Mouse (Mus musculus): ENCODE results near the gene Ppp1r10. TPM values are rescaled to one million over a fixed set of nuclear protein-coding genes. Genes with fewer than 3 reads are reported as not detected.

Gene Ppp1r10
- polyA plus RNA-seq, 1 experiment = 58.7 TPM

DNA sequence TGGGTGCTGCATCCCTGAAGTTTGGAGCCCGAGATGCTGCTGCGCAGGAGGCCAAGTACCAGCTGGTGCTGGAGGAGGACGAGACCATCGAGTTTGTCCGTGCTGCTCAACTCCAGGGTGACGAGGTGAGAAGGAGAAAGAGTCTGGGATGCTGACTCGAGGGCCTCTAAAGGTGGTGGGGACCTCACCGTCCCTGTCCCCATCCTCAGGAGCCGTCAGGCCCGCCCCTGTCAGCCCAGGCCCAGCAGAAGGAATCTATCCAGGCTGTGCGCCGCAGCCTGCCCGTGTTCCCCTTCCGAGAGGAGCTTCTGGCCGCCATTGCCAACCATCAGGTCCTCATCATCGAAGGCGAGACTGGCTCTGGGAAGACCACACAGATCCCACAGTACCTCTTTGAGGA lies 33.3 kb upstream of the Ppp1r10 start:
- Histone ChIP-seq H3K27ac (ENCODE audit: insufficient read depth, low read length) (no peak overlapping the region), H3K36me3 (ENCODE audit: control insufficient read depth, insufficient read depth, low read length, poor library complexity, severe bottlenecking) (peaks cover 16% of the 10 kb centered on the region)

GRCm38 (mm10) chr17:35883777-35884176 lies 32.5 kb upstream of the Ppp1r10 start:
- TF ChIP-seq EP300 (IDR thresholded peaks at IDR 0.05; ENCODE audit: insufficient read depth, low read depth, low read length) (no peak), POLR2A (IDR thresholded peaks at IDR 0.05; ENCODE audit: insufficient read depth, low read length) (no peak), CTCF (IDR thresholded peaks at IDR 0.05; ENCODE audit: low read depth, low read length) (no peak)
- Histone ChIP-seq H3K9me3 (replicated peaks; ENCODE audit: control insufficient read depth, insufficient read depth, low read length, poor library complexity, severe bottlenecking) (no peaks in the 10 kb centered on the region), H3K9ac (ENCODE audit: low read depth, poor library complexity, severe bottlenecking) (no peak overlapping the region), H3K4me1 (ENCODE audit: control insufficient read depth, insufficient read depth, low read length) (peaks cover 2% of the 10 kb centered on the region), H3K27ac (ENCODE audit: insufficient read depth, low read length) (no peak overlapping the region), H3K27me3 (ENCODE audit: control insufficient read depth, insufficient read depth, low read length, poor library complexity, severe bottlenecking) (no peaks in the 10 kb centered on the region), H3K36me3 (ENCODE audit: control insufficient read depth, insufficient read depth, low read length, poor library complexity, severe bottlenecking) (peaks cover 18% of the 10 kb centered on the region), H3K4me3 (ENCODE audit: low read depth, low read length) (no peak overlapping the region)

More for the DNA sequence above, 33.3 kb upstream of the Ppp1r10 start:
- Histone ChIP-seq H3K4me3 (ENCODE audit: low read depth, low read length) (no peak overlapping the region), H3K9ac (ENCODE audit: low read depth, poor library complexity, severe bottlenecking) (no peak overlapping the region), H3K27me3 (ENCODE audit: control insufficient read depth, insufficient read depth, low read length, poor library complexity, severe bottlenecking) (no peaks in the 10 kb centered on the region), H3K4me1 (ENCODE audit: control insufficient read depth, insufficient read depth, low read length) (peaks cover 2% of the 10 kb centered on the region), H3K9me3 (replicated peaks; ENCODE audit: control insufficient read depth, insufficient read depth, low read length, poor library complexity, severe bottlenecking) (no peaks in the 10 kb centered on the region)
- TF ChIP-seq EP300 (IDR thresholded peaks at IDR 0.05; ENCODE audit: insufficient read depth, low read depth, low read length) = no peak
- TF ChIP-seq CTCF (IDR thresholded peaks at IDR 0.05; ENCODE audit: low read depth, low read length) = no peak
- TF ChIP-seq POLR2A (IDR thresholded peaks at IDR 0.05; ENCODE audit: insufficient read depth, low read length) = no peak

DNA sequence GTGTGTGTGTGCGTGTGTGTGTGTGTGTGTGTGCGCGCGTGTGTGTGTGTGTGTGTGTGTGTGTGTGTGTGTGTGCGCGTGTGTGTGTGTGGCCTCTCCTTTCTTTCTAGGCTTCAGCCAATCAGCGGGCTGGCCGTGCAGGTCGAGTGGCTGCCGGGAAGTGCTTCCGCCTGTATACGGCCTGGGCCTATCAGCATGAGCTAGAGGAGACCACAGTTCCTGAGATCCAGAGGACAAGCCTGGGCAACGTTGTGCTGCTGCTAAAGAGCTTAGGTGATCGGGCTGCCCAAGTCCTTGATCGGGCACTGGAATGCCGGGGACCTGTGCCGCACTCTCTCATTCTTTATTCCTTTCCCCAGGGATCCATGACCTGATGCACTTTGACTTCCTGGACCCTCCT lies 28.5 kb upstream of the Ppp1r10 start:
- peaks cover 56% of the 10 kb centered on the region for H3K36me3 ChIP-seq (ENCODE audit: control insufficient read depth, insufficient read depth, low read length, poor library complexity, severe bottlenecking)
- H3K27ac ChIP-seq (ENCODE audit: insufficient read depth, low read length) = peak overlapping the region; percentile 82

GRCm38 (mm10) chr17:35896781-35897643 lies 19.2 kb upstream of the Ppp1r10 start, which contains the start of gene 2310061I04Rik:
Gene 2310061I04Rik, minus strand, starts transcription at chr17:35897431.
- Histone ChIP-seq H3K4me3 (ENCODE audit: low read depth, low read length) (peak within 1 kb of the TSS; percentile 98), H3K36me3 (ENCODE audit: control insufficient read depth, insufficient read depth, low read length, poor library complexity, severe bottlenecking) (peaks cover 14% of the 10 kb centered on the region), H3K27ac (ENCODE audit: insufficient read depth, low read length) (peak within 1 kb of the TSS; percentile 67), H3K9me3 (replicated peaks; ENCODE audit: control insufficient read depth, insufficient read depth, low read length, poor library complexity, severe bottlenecking) (no peaks in the 10 kb centered on the region), H3K9ac (ENCODE audit: low read depth, poor library complexity, severe bottlenecking) (peak within 1 kb of the TSS; percentile 92), H3K27me3 (ENCODE audit: control insufficient read depth, insufficient read depth, low read length, poor library complexity, severe bottlenecking) (no peaks in the 10 kb centered on the region), H3K4me1 (ENCODE audit: control insufficient read depth, insufficient read depth, low read length) (peaks cover 6% of the 10 kb centered on the region)
- TF ChIP-seq CTCF (IDR thresholded peaks at IDR 0.05; ENCODE audit: low read depth, low read length) (no peak), POLR2A (IDR thresholded peaks at IDR 0.05; ENCODE audit: insufficient read depth, low read length) (no peak), EP300 (IDR thresholded peaks at IDR 0.05; ENCODE audit: insufficient read depth, low read depth, low read length) (no peak)

More for the DNA sequence above, 28.5 kb upstream of the Ppp1r10 start:
- Histone ChIP-seq H3K4me3 (ENCODE audit: low read depth, low read length) (peak overlapping the region; percentile 89), H3K9me3 (replicated peaks; ENCODE audit: control insufficient read depth, insufficient read depth, low read length, poor library complexity, severe bottlenecking) (no peaks in the 10 kb centered on the region), H3K27me3 (ENCODE audit: control insufficient read depth, insufficient read depth, low read length, poor library complexity, severe bottlenecking) (no peaks in the 10 kb centered on the region), H3K4me1 (ENCODE audit: control insufficient read depth, insufficient read depth, low read length) (peaks cover 3% of the 10 kb centered on the region), H3K9ac (ENCODE audit: low read depth, poor library complexity, severe bottlenecking) (peak overlapping the region; percentile 93)
- TF ChIP-seq POLR2A (IDR thresholded peaks at IDR 0.05; ENCODE audit: insufficient read depth, low read length) (peak; percentile 93), EP300 (IDR thresholded peaks at IDR 0.05; ENCODE audit: insufficient read depth, low read depth, low read length) (0 out of 2 replicates have a peak, but pooled peaks have one; percentile 34), CTCF (IDR thresholded peaks at IDR 0.05; ENCODE audit: low read depth, low read length) (no peak)

DNA sequence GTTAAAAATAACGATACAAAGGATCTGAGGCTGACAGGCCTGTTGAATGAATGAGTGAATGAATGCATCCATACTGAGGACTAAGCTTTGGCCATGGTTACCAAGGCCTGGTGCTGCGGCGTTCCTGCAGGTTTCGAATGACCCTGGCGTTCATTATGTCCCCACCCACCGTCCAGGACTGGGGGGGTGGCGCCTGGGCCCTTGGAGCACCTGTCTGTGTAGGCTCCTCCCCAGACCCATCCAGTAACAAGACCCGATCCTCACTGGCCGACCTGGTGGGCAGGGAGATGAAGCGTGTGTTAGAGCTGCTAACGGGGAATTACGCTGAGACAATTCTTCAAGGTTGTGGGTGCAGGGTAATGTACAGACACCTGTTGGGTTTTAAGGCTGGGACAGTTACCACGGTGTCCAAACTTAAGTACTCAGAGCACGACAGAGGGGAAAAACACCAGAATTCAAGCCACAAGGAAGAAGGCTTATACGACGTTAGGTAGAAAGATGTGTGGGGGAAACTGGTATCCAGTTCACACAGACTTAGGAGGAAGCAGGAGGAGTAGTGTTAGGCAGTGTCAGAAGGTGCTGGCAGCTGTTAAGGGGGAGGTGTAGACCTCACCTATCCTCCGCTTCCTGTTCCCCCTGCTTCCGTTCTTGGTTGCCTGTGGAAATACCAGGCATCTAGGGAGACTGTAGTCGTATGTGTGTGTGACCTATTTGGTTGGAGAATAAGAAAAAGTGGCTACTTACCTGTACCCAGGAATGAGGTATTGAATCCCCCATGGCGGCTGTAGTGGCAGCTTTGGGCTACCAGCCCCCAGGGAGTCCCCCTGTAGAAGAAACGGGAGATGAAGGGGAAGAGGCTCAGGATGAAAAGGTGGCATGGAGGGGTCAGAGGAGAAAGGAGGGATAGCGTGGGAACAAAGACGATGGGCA lies 18.3 kb upstream of the Ppp1r10 start:
- Histone ChIP-seq H3K9ac (ENCODE audit: low read depth, poor library complexity, severe bottlenecking) (peak overlapping the region; percentile 92), H3K4me1 (ENCODE audit: control insufficient read depth, insufficient read depth, low read length) (peaks cover 3% of the 10 kb centered on the region), H3K4me3 (ENCODE audit: low read depth, low read length) (peak overlapping the region; percentile 60), H3K36me3 (ENCODE audit: control insufficient read depth, insufficient read depth, low read length, poor library complexity, severe bottlenecking) (peaks cover 6% of the 10 kb centered on the region), H3K27ac (ENCODE audit: insufficient read depth, low read length) (peak overlapping the region; percentile 67), H3K9me3 (replicated peaks; ENCODE audit: control insufficient read depth, insufficient read depth, low read length, poor library complexity, severe bottlenecking) (no peaks in the 10 kb centered on the region), H3K27me3 (ENCODE audit: control insufficient read depth, insufficient read depth, low read length, poor library complexity, severe bottlenecking) (no peaks in the 10 kb centered on the region)
- no peak for TF ChIP-seq POLR2A (IDR thresholded peaks at IDR 0.05; ENCODE audit: insufficient read depth, low read length)
- TF ChIP-seq EP300 (IDR thresholded peaks at IDR 0.05; ENCODE audit: insufficient read depth, low read depth, low read length) = no peak
- TF ChIP-seq CTCF (IDR thresholded peaks at IDR 0.05; ENCODE audit: low read depth, low read length) = no peak

Data from ES-Bruce4 (cell line).